Mouse (Mus musculus) lung, postnatal 36 days (tissue): Measurements from ENCODE around the gene Ccdc62.

Experiments used
- DNase-seq: peaks from one replicate; pipeline ENCODE4 v3.0.0; 2022; ENCODE audit warnings: mixed read lengths

Gene Ccdc62

GRCm38 (mm10) chr5:123980521-123981249 lies 50.2 kb downstream of the Ccdc62 start:
- no peak for DNase-seq

- DNase-seq: peak; percentile 62
These were observed 50.7 kb downstream of the Ccdc62 start for GRCm38 (mm10) chr5:123981250-123981554.

- no peak for DNase-seq
These were observed 52.4 kb downstream of the Ccdc62 start for GRCm38 (mm10) chr5:123982838-123983237.

- DNase-seq: no peak
These were observed 55.0 kb downstream of the Ccdc62 start for GRCm38 (mm10) chr5:123985434-123985833.

GRCm38 (mm10) chr5:123986925-123987324 lies 56.4 kb downstream of the Ccdc62 start:
- DNase-seq: peak; percentile 47

GRCm38 (mm10) chr5:123987511-123987910 lies 57.0 kb downstream of the Ccdc62 start:
- no peak for DNase-seq

- DNase-seq: peak; percentile 81
These were observed 59.7 kb downstream of the Ccdc62 start for GRCm38 (mm10) chr5:123989941-123990885.

GRCm38 (mm10) chr5:123991321-123991720 lies 60.8 kb downstream of the Ccdc62 start:
- no peak for DNase-seq

GRCm38 (mm10) chr5:123992193-123992637 lies 61.7 kb downstream of the Ccdc62 start:
- DNase-seq: peak; percentile 88

- DNase-seq: peak; percentile 96
These were observed 62.3 kb downstream of the Ccdc62 start for GRCm38 (mm10) chr5:123992794-123993193.

GRCm38 (mm10) chr5:123993263-123994036 lies 63.0 kb downstream of the Ccdc62 start:
- DNase-seq: no peak

- peak; percentile 71 for DNase-seq
These were observed 64.0 kb downstream of the Ccdc62 start for GRCm38 (mm10) chr5:123994468-123994867.

GRCm38 (mm10) chr5:123995388-123995787 lies 64.9 kb downstream of the Ccdc62 start:
- DNase-seq: no peak

GRCm38 (mm10) chr5:123996194-123996593 lies 65.7 kb downstream of the Ccdc62 start:
- peak; percentile 49 for DNase-seq

GRCm38 (mm10) chr5:123996695-123997094 lies 66.2 kb downstream of the Ccdc62 start:
- DNase-seq: no peak

- DNase-seq: no peak
These were observed 66.8 kb downstream of the Ccdc62 start for GRCm38 (mm10) chr5:123997211-123997751.

- DNase-seq: no peak
These were observed 67.3 kb downstream of the Ccdc62 start for GRCm38 (mm10) chr5:123997811-123998210.

GRCm38 (mm10) chr5:123998370-123998769 lies 67.9 kb downstream of the Ccdc62 start:
- DNase-seq: no peak

- peak; percentile 94 for DNase-seq
These were observed 70.3 kb downstream of the Ccdc62 start for GRCm38 (mm10) chr5:124000824-124001223.

GRCm38 (mm10) chr5:124001274-124001673 lies 70.8 kb downstream of the Ccdc62 start:
- no peak for DNase-seq

- no peak for DNase-seq
These were observed 72.4 kb downstream of the Ccdc62 start for GRCm38 (mm10) chr5:124002876-124003275.

GRCm38 (mm10) chr5:124003375-124003774 lies 72.9 kb downstream of the Ccdc62 start:
- no peak for DNase-seq
